Mouse (Mus musculus) ES-E14 (cell line): ENCODE measurements at regions not wholly inside any gene's neighbourhood (a gene's known extent, or its start where the extent isn't known, plus 50 kb on each side); places are given as distances from the start of the nearest gene placed in this dataset.

ENCODE experiments used
- HCFC1 ChIP-seq: IDR thresholded peaks from 2 replicates; pipeline ENCODE4 v1.6.1; 2012; ENCODE audit warnings: low read length, inconsistent platforms, borderline replicate concordance; ENCODE audit not compliant: insufficient read depth
- MAFK ChIP-seq: IDR thresholded peaks from 2 replicates; pipeline ENCODE4 v1.6.1; 2014; ENCODE audit warnings: mild to moderate bottlenecking, low read depth, low read length, inconsistent platforms; ENCODE audit not compliant: insufficient read depth
- ZC3H11A ChIP-seq: IDR thresholded peaks from 2 replicates; pipeline ENCODE4 v1.6.1; 2012; ENCODE audit warnings: low read depth, mild to moderate bottlenecking, inconsistent platforms, low read length, borderline replicate concordance
- ZNF384 ChIP-seq: IDR thresholded peaks from 2 replicates; pipeline ENCODE4 v1.6.1; 2012; ENCODE audit warnings: low read depth, low read length, inconsistent platforms

GRCm38 (mm10) chr1:186447521-186447920 is 258.3 kb downstream of the Tgfb2 start:
- TF ChIP-seq ZNF384 (no peak), ZC3H11A (no peak), HCFC1 (no peak), MAFK (no peak)
